Mouse (Mus musculus) thymus, adult 2 months (tissue): ENCODE measurements around the gene Nphs1. TPM values are rescaled to one million over a fixed set of nuclear protein-coding genes. Genes with fewer than 3 reads are reported as not detected.

Experiments
- DNase-seq: peaks from one replicate; pipeline ENCODE4 v3.0.0; 2021
- H3K27ac ChIP-seq: fragments of 200-500 bp; 2 replicates; pipeline ENCODE4 v1.5.1; 2012; ENCODE audit warnings: low read length, control low read depth; ENCODE audit not compliant: control insufficient read depth, insufficient read depth
- H3K27me3 ChIP-seq: fragments of 200-500 bp; 2 replicates; pipeline ENCODE4 v1.6.1; 2012; ENCODE audit warnings: mild to moderate bottlenecking, low read length, moderate library complexity, mixed read lengths; ENCODE audit not compliant: control insufficient read depth, insufficient read depth
- H3K36me3 ChIP-seq: fragments of 200-500 bp; 2 replicates; pipeline ENCODE4 v1.6.1; 2012; ENCODE audit warnings: mild to moderate bottlenecking, low read length, moderate library complexity; ENCODE audit not compliant: control insufficient read depth, insufficient read depth
- H3K4me1 ChIP-seq: fragments of 200-500 bp; replicated peaks from 2 replicates; pipeline ENCODE4 v1.6.1; 2012; ENCODE audit warnings: low read length; ENCODE audit not compliant: control insufficient read depth, insufficient read depth
- H3K4me3 ChIP-seq: fragments of 200-500 bp; 2 replicates; pipeline ENCODE4 v1.5.1; 2012; ENCODE audit warnings: mild to moderate bottlenecking, low read length, control low read depth, moderate library complexity; ENCODE audit not compliant: control insufficient read depth, insufficient read depth
- CTCF ChIP-seq: fragments of 200-500 bp; IDR thresholded peaks from 2 replicates; pipeline ENCODE4 v1.5.1; 2012; ENCODE audit warnings: mild to moderate bottlenecking, control low read depth, low read length, moderate library complexity, borderline replicate concordance; ENCODE audit not compliant: control insufficient read depth, poor library complexity, insufficient read depth; ENCODE audit errors: extremely low read depth
- POLR2A ChIP-seq: fragments of 200-500 bp; IDR thresholded peaks from 2 replicates; pipeline ENCODE4 v1.6.1; 2012; ENCODE audit warnings: mild to moderate bottlenecking, low read length, control low read depth, moderate library complexity; ENCODE audit not compliant: control insufficient read depth, poor library complexity, insufficient read depth; ENCODE audit errors: extremely low read depth
- WGBS: fragments of 180-500 bp; shearing (Covaris S2); methylation state at CpG from one replicate; pipeline ENCODE4 v1.1.7; 2018; 5-methylcytosine and 5-hydroxymethylcytosine counted together
- polyA plus RNA-seq: library from polyadenylated mRNA; depleted of rRNA; stranded (reverse); fragments of >200 nt; gene quantifications from 2 replicates; pipeline ENCODE4 v1.2.3, GENCODE M21; 2012; rRNA removed

The Nphs1 gene
- polyA plus RNA-seq, 1 experiment, result 0.19 TPM

- 87% methylated on average over 8 of the region's 8 CpGs for WGBS
- H3K4me1 ChIP-seq, result peaks cover 12% of the 10 kb centered on the region
- no peak overlapping the region for H3K4me3 ChIP-seq
- TF ChIP-seq CTCF (no peak), POLR2A (no peak)
- no peak for DNase-seq
- H3K27me3 ChIP-seq, result no peaks in the 10 kb centered on the region
- H3K27ac ChIP-seq, result no peak overlapping the region
- peaks cover 31% of the 10 kb centered on the region for H3K36me3 ChIP-seq
Measured at GRCm38 (mm10) chr7:30532931-30533330, 74.8 kb downstream of the Nphs1 start.

GRCm38 (mm10) chr7:30533941-30534632, 76.0 kb downstream of the Nphs1 start:
- Histone ChIP-seq H3K4me1 (peaks cover 12% of the 10 kb centered on the region), H3K27ac (no peak overlapping the region), H3K27me3 (no peaks in the 10 kb centered on the region), H3K36me3 (peaks cover 20% of the 10 kb centered on the region), H3K4me3 (peak overlapping the region; percentile 80)
- peak; percentile 22 for DNase-seq
- peak; percentile 25; the same call in 1 of the 2 replicates for TF ChIP-seq CTCF
- no peak for TF ChIP-seq POLR2A
- WGBS, result 38% methylated on average over 26 of the region's 26 CpGs

DNA sequence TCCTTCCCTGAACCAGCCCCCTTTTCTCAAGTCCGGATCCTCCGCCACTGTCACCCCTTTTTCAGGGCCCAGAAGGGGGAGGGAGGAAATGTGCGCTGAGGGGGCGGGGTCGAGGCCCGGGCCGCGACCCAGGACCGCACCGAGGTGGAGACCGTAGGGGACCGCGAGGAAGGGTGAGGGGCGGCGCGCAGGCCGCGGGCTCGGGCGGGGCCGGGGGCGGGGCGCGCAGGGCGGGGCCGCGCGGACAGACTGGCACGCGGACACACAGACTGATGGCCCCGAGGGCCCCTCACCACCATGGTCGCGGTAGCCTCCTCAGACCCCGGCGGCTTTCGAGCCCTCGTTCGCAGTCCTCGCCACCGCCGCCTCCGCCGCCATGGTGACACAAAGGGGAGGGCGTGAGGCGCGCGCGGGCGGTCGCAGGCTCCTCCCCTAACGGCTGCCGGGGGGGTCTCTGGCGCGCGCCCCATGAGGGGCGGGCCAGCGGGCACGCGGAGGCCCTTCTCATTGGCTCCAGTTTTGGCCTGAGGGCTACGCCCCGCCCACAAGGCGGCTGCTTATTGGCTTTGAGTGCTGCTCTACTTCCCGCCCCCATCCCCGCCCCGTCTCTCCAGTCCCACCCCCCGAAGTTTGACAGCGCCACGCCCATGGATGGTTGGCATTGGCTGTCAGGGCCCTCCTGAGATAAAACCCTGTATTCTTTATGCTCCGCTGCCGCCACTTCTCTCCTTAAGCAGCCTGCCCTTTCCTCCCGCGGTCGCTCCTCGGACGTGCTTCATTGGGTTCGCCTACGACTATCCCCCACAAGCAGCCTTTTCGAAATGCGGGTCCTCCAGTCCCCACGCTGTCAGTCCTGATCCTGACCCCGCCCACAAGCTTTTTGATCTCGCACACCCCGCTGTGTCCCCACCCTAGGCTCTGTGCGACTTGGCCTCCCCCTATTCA, 76.8 kb downstream of the Nphs1 start, which contains the start of gene Arhgap33:
Gene Arhgap33, minus strand, starts transcription at position 428 of the 945 bp plus-strand sequence.
- TF ChIP-seq POLR2A (0 out of 2 replicates have a peak, but pooled peaks have one; percentile 15), CTCF (0 out of 2 replicates have a peak, but pooled peaks have one; percentile 20)
- Histone ChIP-seq H3K27ac (no peak within 1 kb of the TSS), H3K4me1 (peaks cover 12% of the 10 kb centered on the region), H3K36me3 (peaks cover 13% of the 10 kb centered on the region), H3K4me3 (peak within 1 kb of the TSS; percentile 80), H3K27me3 (no peaks in the 10 kb centered on the region)
- under 1% methylated on average over 71 of the region's 84 CpGs for WGBS
- peak; percentile 96 for DNase-seq

Other genes with a start within 250 kb of the Nphs1 start
- gene Polr2i, start 226.4 kb upstream of the Nphs1 start, polyA plus RNA-seq, result 131 and 157 TPM in 2 replicates
- gene Tbcb, start 226.0 kb upstream of the Nphs1 start, polyA plus RNA-seq, result 42.4 and 47.1 TPM in 2 replicates
- gene Ovol3, start 222.6 kb upstream of the Nphs1 start, polyA plus RNA-seq, result 0.66 and 1.4 TPM in 2 replicates
- 0.17 and 0.26 TPM in 2 replicates for gene Thap8, start 178.2 kb upstream of the Nphs1 start, polyA plus RNA-seq
- gene Wdr62, start 177.9 kb upstream of the Nphs1 start, polyA plus RNA-seq, result 54.1 and 66.9 TPM in 2 replicates
- gene Clip3, start 166.6 kb upstream of the Nphs1 start, polyA plus RNA-seq, result 2.9 and 3.3 TPM in 2 replicates
- 159 and 192 TPM in 2 replicates for gene Alkbh6, start 149.6 kb upstream of the Nphs1 start, polyA plus RNA-seq
- 15.4 and 16.8 TPM in 2 replicates for gene Syne4, start 143.5 kb upstream of the Nphs1 start, polyA plus RNA-seq
- gene E130208F15Rik, start 136.6 kb upstream of the Nphs1 start, polyA plus RNA-seq, result 0.74 and 0.93 TPM in 2 replicates
- 26.9 and 31.7 TPM in 2 replicates for gene Sdhaf1, start 134.4 kb upstream of the Nphs1 start, polyA plus RNA-seq
- gene Lrfn3, start 95.5 kb upstream of the Nphs1 start, polyA plus RNA-seq, result 0.78 and 1.1 TPM in 2 replicates
- 273 and 417 TPM in 2 replicates for gene Tyrobp, start 44.6 kb upstream of the Nphs1 start, polyA plus RNA-seq
- 212 and 279 TPM in 2 replicates for gene Hcst, start 38.5 kb upstream of the Nphs1 start, polyA plus RNA-seq
- 72.8 and 77.4 TPM in 2 replicates for gene Nfkbid, start 36.6 kb upstream of the Nphs1 start, polyA plus RNA-seq
- gene Aplp1, start 12.8 kb upstream of the Nphs1 start, polyA plus RNA-seq, result 5.9 and 6.0 TPM in 2 replicates
- gene Kirrel2, start 625 bp upstream of the Nphs1 start, polyA plus RNA-seq, result 0.05 and 0.15 TPM in 2 replicates
- gene Prodh2, start 35.3 kb downstream of the Nphs1 start, polyA plus RNA-seq, result 0.13 and 0.62 TPM in 2 replicates
- 156 and 176 TPM in 2 replicates for gene Arhgap33, start 76.7 kb downstream of the Nphs1 start, polyA plus RNA-seq
- 30.0 and 89.6 TPM in 2 replicates for gene Hspb6, start 93.9 kb downstream of the Nphs1 start, polyA plus RNA-seq
- 36.1 and 36.3 TPM in 2 replicates for gene Proser3, start 94.0 kb downstream of the Nphs1 start, polyA plus RNA-seq
- 73.0 and 78.6 TPM in 2 replicates for gene Lin37, start 101.5 kb downstream of the Nphs1 start, polyA plus RNA-seq
- 81.5 and 84.2 TPM in 2 replicates for gene U2af1l4, start 105.0 kb downstream of the Nphs1 start, polyA plus RNA-seq
- 7.3 and 8.8 TPM in 2 replicates for gene Gm49396, start 105.0 kb downstream of the Nphs1 start, polyA plus RNA-seq
- 130 and 176 TPM in 2 replicates for gene Psenen, start 105.3 kb downstream of the Nphs1 start, polyA plus RNA-seq
- 26.1 and 31.7 TPM in 2 replicates for gene Igflr1, start 107.1 kb downstream of the Nphs1 start, polyA plus RNA-seq
- gene Kmt2b, start 130.4 kb downstream of the Nphs1 start, polyA plus RNA-seq, result 161 and 171 TPM in 2 replicates
- 1.9 and 3.2 TPM in 2 replicates for gene Zbtb32, start 140.6 kb downstream of the Nphs1 start, polyA plus RNA-seq
- gene Upk1a, start 154.5 kb downstream of the Nphs1 start, polyA plus RNA-seq, result 4.5 and 7.5 TPM in 2 replicates
- 283 and 388 TPM in 2 replicates for gene Cox6b1, start 167.8 kb downstream of the Nphs1 start, polyA plus RNA-seq
- 0.13 TPM in 1 of 2 replicates, not detected in the other for gene Etv2, start 177.5 kb downstream of the Nphs1 start, polyA plus RNA-seq
- gene Rbm42, start 192.0 kb downstream of the Nphs1 start, polyA plus RNA-seq, result 117 and 129 TPM in 2 replicates
- gene Haus5, start 206.7 kb downstream of the Nphs1 start, polyA plus RNA-seq, result 41.2 and 47.7 TPM in 2 replicates
- gene Pmis2, start 213.3 kb downstream of the Nphs1 start, polyA plus RNA-seq, result not detected in 2 replicates
- gene 2200002J24Rik, start 240.6 kb downstream of the Nphs1 start, polyA plus RNA-seq, result 0.28 and 0.82 TPM in 2 replicates